Mouse (Mus musculus): ENCODE results near the gene Pik3r1. TPM values are rescaled to one million over a fixed set of nuclear protein-coding genes. Genes with fewer than 3 reads are reported as not detected.

Gene Pik3r1
- polyA plus RNA-seq, 1 experiment, result 25.9 TPM

DNA sequence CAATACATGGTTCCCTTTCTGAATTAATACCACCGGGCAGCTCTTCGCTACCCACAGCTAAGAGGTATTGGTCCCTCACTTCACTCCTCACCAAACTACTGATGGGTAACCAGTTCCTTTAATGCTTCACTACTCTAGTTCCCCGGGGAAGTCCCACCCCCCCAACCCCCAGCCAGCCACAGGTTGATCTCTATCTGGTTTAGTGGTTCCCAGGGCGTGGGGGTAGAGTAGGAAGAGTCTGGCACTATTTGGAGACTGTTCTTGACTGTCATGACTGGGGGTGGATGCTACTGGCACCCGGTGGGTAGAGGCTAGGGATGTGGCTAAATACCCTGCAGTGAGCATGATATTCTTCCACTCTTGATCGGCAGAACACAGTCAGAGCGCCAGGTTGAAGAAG is 61.6 kb downstream of the Pik3r1 start:
- no peak for DNase-seq
- TF ChIP-seq POLR2A (IDR thresholded peaks at IDR 0.05; ENCODE audit: borderline replicate concordance, extremely low read depth, low read depth, low read length) (no peak), CTCF (IDR thresholded peaks at IDR 0.05; ENCODE audit: insufficient read depth, low read length) (no peak)
- WGBS, result 82% methylated on average over 7 of the region's 7 CpGs

DNA sequence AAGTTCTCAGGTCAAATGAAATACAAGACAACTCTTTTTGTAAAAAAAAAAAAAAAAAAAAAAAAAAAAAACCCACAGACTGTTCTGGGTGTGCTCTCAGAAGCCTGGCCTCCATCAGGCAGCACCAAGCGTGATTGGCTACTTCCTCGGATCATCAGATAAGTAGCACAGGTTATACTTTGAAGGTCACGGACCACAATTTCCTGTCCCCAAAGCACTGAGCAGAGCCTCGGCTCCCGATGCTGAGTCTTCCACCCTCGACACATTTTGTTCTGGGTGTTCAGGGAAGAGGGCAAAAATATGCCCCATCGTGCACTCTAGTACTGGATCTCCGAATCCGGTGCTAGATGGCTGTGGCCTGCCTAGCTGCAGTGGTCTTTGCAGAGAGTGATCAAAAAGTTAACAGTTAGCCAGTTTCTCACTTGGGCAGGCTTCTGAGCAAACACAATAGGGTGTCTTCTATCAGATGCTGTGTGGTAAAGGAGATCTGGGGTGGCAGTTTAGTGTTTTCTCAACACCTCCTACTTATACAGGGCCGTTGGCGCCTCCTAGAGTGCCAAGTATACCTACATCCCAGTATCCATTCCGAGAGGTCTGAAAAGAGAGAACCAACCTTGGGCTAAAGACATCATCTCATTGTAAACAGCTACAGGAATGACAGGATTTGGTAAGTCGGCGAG is 65.8 kb downstream of the Pik3r1 start:
- no peak for DNase-seq
- peaks cover 2% of the 10 kb centered on the region; the same call in 1 of the 2 replicates for H3K4me1 ChIP-seq (ENCODE audit: control insufficient read depth, insufficient read depth, low read length)
- WGBS, result 70% methylated on average over 14 of the region's 14 CpGs
- TF ChIP-seq CTCF (IDR thresholded peaks at IDR 0.05; ENCODE audit: insufficient read depth, low read length) (no peak), POLR2A (IDR thresholded peaks at IDR 0.05; ENCODE audit: borderline replicate concordance, extremely low read depth, low read depth, low read length) (no peak)
- H3K4me3 ChIP-seq (replicated peaks; ENCODE audit: extremely low read depth, low read depth, low read length), result no peak overlapping the region

More for the DNA sequence above, 61.6 kb downstream of the Pik3r1 start:
- H3K4me3 ChIP-seq (replicated peaks; ENCODE audit: extremely low read depth, low read depth, low read length), result no peak overlapping the region
- H3K4me1 ChIP-seq (ENCODE audit: control insufficient read depth, insufficient read depth, low read length), result peaks cover 4% of the 10 kb centered on the region

DNA sequence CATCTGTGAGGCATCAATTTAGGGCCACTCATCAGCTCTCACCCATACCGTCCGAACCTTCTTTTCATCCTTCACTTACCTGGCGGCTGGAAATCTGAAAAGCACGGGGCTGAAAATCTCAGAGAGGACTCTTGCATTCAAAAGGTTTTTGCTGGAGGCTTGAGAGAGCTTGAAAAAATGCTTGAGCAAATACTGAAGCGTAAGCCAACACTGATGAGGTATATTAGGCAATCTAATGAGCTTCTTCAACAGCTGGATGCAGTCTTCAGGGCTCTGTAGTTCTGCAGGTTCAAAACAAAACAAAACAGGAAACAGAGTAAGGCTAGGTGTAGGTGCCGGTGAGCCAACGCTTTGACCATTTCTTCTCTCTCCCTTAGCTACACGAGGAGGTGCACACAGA is 66.4 kb downstream of the Pik3r1 start:
- WGBS, result 62% methylated on average over 8 of the region's 8 CpGs
- no peak for DNase-seq
- Histone ChIP-seq H3K4me3 (replicated peaks; ENCODE audit: extremely low read depth, low read depth, low read length) (no peak overlapping the region), H3K4me1 (ENCODE audit: control insufficient read depth, insufficient read depth, low read length) (peaks cover 2% of the 10 kb centered on the region; the same call in 1 of the 2 replicates)
- TF ChIP-seq POLR2A (IDR thresholded peaks at IDR 0.05; ENCODE audit: borderline replicate concordance, extremely low read depth, low read depth, low read length) (no peak), CTCF (IDR thresholded peaks at IDR 0.05; ENCODE audit: insufficient read depth, low read length) (no peak)

DNA sequence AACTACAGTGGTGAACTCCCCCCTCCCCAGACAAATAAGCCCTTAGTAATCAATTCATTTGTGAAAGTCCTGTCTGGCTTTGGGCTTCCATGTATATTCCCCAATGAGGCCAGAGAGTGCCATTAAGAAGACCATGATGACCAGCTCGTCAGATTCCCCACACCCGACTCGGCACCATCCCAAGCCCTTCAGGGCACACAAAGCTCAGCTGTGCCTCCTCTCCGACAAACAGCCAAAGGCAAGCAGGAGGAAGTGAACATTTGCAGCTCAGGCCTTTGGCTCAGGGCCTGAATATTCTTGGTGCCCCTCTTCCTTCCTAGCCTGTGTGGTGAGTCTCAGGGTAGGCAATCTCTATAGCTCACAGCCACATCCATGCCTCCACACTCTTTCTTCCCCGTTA is 68.3 kb downstream of the Pik3r1 start:
- no peak for DNase-seq
- TF ChIP-seq POLR2A (IDR thresholded peaks at IDR 0.05; ENCODE audit: borderline replicate concordance, extremely low read depth, low read depth, low read length) (no peak), CTCF (IDR thresholded peaks at IDR 0.05; ENCODE audit: insufficient read depth, low read length) (no peak)
- Histone ChIP-seq H3K4me1 (ENCODE audit: control insufficient read depth, insufficient read depth, low read length) (peaks cover 9% of the 10 kb centered on the region), H3K4me3 (replicated peaks; ENCODE audit: extremely low read depth, low read depth, low read length) (no peak overlapping the region)
- 51% methylated on average over 5 of the region's 5 CpGs for WGBS

DNA sequence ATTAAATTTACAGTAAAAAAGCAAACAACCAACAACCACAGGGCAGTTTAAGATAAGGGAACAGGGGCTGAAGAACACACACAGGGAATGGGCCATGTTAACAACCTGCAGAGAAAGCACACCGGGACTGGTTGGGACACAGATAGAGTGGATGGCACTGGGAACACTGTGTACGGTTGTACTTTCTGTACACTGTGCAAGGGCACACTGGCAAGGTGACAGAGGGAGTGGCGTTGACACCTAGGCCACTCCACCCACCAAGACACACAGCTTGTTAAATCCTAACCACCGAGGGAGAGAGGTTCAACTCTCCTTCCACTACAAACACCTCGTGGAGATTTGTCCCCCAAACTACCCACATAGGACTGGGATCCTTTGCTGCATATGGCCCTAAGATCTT is 70.1 kb downstream of the Pik3r1 start:
- H3K4me3 ChIP-seq (replicated peaks; ENCODE audit: extremely low read depth, low read depth, low read length), result no peak overlapping the region
- WGBS, result 61% methylated on average over 5 of the region's 5 CpGs
- DNase-seq, result peak; percentile 5
- peaks cover 14% of the 10 kb centered on the region for H3K4me1 ChIP-seq (ENCODE audit: control insufficient read depth, insufficient read depth, low read length)
- TF ChIP-seq CTCF (IDR thresholded peaks at IDR 0.05; ENCODE audit: insufficient read depth, low read length) (no peak), POLR2A (IDR thresholded peaks at IDR 0.05; ENCODE audit: borderline replicate concordance, extremely low read depth, low read depth, low read length) (no peak)

DNA sequence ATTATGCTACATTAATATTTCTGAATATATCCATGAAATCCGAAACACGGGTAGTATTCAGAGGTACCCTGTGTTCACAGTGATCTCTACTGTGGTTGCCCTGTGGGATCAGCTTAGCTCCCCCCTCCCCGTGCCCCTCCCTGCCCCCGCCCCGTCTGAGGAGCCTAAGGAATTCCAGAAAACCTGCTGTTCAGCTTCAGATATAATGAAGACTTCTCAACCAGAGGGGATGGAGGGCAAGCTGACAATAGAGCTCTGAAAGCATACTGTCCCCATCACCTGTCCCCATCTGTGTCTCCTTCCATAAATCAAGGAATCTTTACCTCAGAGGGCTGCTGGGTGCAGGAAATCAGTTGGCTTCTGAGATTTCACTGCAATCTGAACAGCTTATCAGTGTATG is 70.6 kb downstream of the Pik3r1 start:
- no peak for TF ChIP-seq POLR2A (IDR thresholded peaks at IDR 0.05; ENCODE audit: borderline replicate concordance, extremely low read depth, low read depth, low read length)
- TF ChIP-seq CTCF (IDR thresholded peaks at IDR 0.05; ENCODE audit: insufficient read depth, low read length), result no peak
- peaks cover 14% of the 10 kb centered on the region for H3K4me1 ChIP-seq (ENCODE audit: control insufficient read depth, insufficient read depth, low read length)
- no peak overlapping the region for H3K4me3 ChIP-seq (replicated peaks; ENCODE audit: extremely low read depth, low read depth, low read length)
- DNase-seq, result peak; percentile 2
- 75% methylated on average over 5 of the region's 5 CpGs for WGBS

DNA sequence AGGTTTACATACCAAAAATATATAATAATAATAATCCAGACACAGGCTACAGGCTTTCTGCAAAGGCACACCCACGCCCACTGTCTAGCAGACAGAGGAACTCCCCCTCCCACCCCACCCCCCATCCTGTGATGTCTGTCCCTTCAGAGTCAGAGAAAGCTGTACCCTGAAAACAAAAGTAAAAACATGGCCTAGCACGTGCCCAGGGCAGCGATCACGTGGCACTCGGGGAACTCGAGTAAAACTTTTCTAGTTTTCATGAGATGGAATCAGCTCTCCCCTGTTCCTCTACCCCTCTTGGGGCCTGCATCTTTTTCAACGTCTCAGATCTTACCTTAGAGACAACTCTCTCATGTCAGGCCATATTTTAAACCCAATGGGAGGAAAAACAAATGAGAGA is 71.2 kb downstream of the Pik3r1 start:
- no peak for TF ChIP-seq CTCF (IDR thresholded peaks at IDR 0.05; ENCODE audit: insufficient read depth, low read length)
- no peak for TF ChIP-seq POLR2A (IDR thresholded peaks at IDR 0.05; ENCODE audit: borderline replicate concordance, extremely low read depth, low read depth, low read length)
- DNase-seq, result peak; percentile 5
- WGBS, result 35% methylated on average over 7 of the region's 7 CpGs
- Histone ChIP-seq H3K4me3 (replicated peaks; ENCODE audit: extremely low read depth, low read depth, low read length) (no peak overlapping the region), H3K4me1 (ENCODE audit: control insufficient read depth, insufficient read depth, low read length) (peaks cover 14% of the 10 kb centered on the region)

DNA sequence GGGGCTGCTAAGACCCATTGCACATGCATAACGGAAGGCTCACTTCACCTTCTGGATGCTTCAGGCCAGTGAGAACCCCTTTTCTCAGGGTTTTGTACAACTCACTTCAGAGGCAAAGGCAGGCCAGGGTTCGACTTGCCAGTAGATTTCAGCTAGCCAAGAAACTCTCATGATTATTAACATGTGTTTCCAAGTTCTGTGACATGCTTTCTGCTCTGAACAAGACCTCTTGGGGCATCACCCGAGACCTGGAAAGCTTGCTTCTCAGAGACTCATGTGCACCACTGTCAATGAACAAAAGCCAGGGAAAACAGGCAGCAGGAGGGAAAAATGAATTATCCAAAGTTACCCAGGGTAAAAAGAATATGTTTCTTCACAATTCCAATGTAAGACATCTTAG is 71.7 kb downstream of the Pik3r1 start:
- TF ChIP-seq POLR2A (IDR thresholded peaks at IDR 0.05; ENCODE audit: borderline replicate concordance, extremely low read depth, low read depth, low read length), result no peak
- Histone ChIP-seq H3K4me3 (replicated peaks; ENCODE audit: extremely low read depth, low read depth, low read length) (no peak overlapping the region), H3K4me1 (ENCODE audit: control insufficient read depth, insufficient read depth, low read length) (peaks cover 14% of the 10 kb centered on the region)
- DNase-seq, result peak; percentile 8
- 44% methylated on average over 3 of the region's 3 CpGs for WGBS

DNA sequence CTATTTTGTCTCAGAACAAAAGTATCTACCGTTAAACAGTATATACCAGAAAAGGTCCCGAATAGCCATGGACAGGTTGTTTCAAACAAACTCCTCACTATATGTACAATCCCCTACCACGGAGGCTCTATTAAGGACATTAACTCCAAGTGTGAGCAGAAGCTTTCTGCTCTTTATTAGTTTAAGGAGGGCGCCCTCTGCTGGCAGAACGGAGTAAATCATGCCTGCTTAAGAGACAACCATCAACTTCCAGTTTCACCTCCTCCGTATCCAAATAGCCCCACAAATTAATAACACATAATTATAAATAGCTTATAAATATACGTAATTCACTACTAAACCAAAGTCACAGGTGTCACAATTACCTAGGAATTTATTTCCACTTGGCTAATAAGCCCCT is 72.1 kb downstream of the Pik3r1 start:
- TF ChIP-seq POLR2A (IDR thresholded peaks at IDR 0.05; ENCODE audit: borderline replicate concordance, extremely low read depth, low read depth, low read length) (no peak), CTCF (IDR thresholded peaks at IDR 0.05; ENCODE audit: insufficient read depth, low read length) (peak; percentile 32; the same call in 1 of the 2 replicates)
- peak; percentile 83 for DNase-seq
- peaks cover 14% of the 10 kb centered on the region for H3K4me1 ChIP-seq (ENCODE audit: control insufficient read depth, insufficient read depth, low read length)
- WGBS, result 2% methylated on average over 7 of the region's 7 CpGs
- no peak overlapping the region for H3K4me3 ChIP-seq (replicated peaks; ENCODE audit: extremely low read depth, low read depth, low read length)

DNA sequence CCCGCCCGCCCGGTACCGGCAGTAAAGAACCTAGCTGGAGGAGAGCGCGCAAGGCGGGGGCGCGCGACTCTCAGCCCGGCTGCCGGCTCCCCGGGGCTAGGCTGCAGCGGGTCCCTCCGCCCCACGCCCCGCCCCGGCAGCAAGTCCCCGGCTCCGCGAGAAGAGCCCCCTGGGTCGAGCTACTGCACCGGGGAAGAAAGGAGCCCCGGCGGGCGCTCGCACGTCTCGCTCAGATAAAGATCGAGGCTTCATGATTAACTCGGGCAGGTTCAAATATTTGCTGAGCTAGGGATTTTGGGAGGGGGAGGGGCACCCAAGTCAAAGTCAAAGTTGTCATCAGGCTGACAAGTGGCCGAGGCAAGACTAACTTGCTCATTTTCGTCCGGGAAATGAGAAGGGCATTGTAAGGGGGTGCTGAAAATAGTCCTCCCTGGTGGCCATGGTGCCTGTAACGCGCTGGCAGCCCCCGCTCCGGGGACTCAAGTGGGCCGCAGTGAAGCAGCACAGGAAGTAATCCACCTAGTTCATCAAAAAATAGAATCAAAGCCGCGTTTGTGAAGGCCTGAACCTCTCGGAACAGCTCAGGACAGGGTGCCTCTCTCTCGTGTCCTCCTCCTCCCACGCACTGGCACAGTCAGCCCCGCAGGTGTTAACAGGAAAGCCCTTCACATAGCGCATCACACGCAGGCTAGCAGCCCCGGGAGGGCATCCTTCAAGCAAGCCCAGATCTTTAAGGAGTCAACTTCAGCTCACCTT is 73.3 kb downstream of the Pik3r1 start:
- Histone ChIP-seq H3K4me3 (replicated peaks; ENCODE audit: extremely low read depth, low read depth, low read length) (peak overlapping the region; percentile 45), H3K4me1 (ENCODE audit: control insufficient read depth, insufficient read depth, low read length) (peaks cover 19% of the 10 kb centered on the region)
- 3% methylated on average over 48 of the region's 48 CpGs for WGBS
- peak; percentile 60 for DNase-seq
- TF ChIP-seq POLR2A (IDR thresholded peaks at IDR 0.05; ENCODE audit: borderline replicate concordance, extremely low read depth, low read depth, low read length), result no peak
- TF ChIP-seq CTCF (IDR thresholded peaks at IDR 0.05; ENCODE audit: insufficient read depth, low read length), result no peak
